Mouse (Mus musculus) limb, embryonic 11.5 days (tissue): Measurements from ENCODE around the gene Ier2. TPM values are rescaled to one million over a fixed set of nuclear protein-coding genes. Genes with fewer than 3 reads are reported as not detected.

Source experiments
- ATAC-seq: fragments of 200-750 bp; cut with Nextera tagmentation; 2 replicates; pipeline ENCODE4 v1.8.0; 2017; ENCODE audit warnings: low read depth; ENCODE audit not compliant: insufficient number of reproducible peaks, low FRiP score, low TSS enrichment
- DNase-seq: peaks from one replicate; pipeline ENCODE4 v3.0.0-alpha.2; 2015; ENCODE audit warnings: low spot score
- H3K27ac ChIP-seq: fragments of 300-500 bp; sonication (generic); replicated peaks from 2 replicates; pipeline ENCODE4 v1.5.1; 2014; ENCODE audit warnings: low read depth, mild to moderate bottlenecking, low read length
- H3K27me3 ChIP-seq: fragments of 300-500 bp; sonication (generic); 2 replicates; pipeline ENCODE4 v1.6.1; 2014; ENCODE audit warnings: mild to moderate bottlenecking, low read length, mixed read lengths; ENCODE audit not compliant: control insufficient read depth, insufficient read depth
- H3K36me3 ChIP-seq: fragments of 300-500 bp; sonication (generic); 2 replicates; pipeline ENCODE4 v1.6.1; 2014; ENCODE audit warnings: mild to moderate bottlenecking, low read length, moderate library complexity, mixed read lengths; ENCODE audit not compliant: control insufficient read depth, insufficient read depth
- H3K4me1 ChIP-seq: fragments of 300-500 bp; sonication (generic); 2 replicates; pipeline ENCODE4 v1.6.1; 2014; ENCODE audit warnings: low read length, mixed read lengths; ENCODE audit not compliant: control insufficient read depth, insufficient read depth
- H3K4me2 ChIP-seq: fragments of 300-500 bp; sonication (generic); 2 replicates; pipeline ENCODE4 v1.6.1; 2014; ENCODE audit warnings: low read depth, mild to moderate bottlenecking, moderate library complexity; ENCODE audit not compliant: severe bottlenecking
- H3K4me3 ChIP-seq: fragments of 300-500 bp; sonication (generic); 2 replicates; pipeline ENCODE4 v1.5.1; 2014; ENCODE audit warnings: low read depth, low read length
- H3K9ac ChIP-seq: fragments of 300-500 bp; sonication (generic); 2 replicates; pipeline ENCODE4 v1.6.1; 2014; ENCODE audit warnings: mild to moderate bottlenecking, low read length
- H3K9me3 ChIP-seq: fragments of 300-500 bp; sonication (generic); 2 replicates; pipeline ENCODE4 v1.6.1; 2016; ENCODE audit warnings: low read length; ENCODE audit not compliant: control insufficient read depth
- WGBS: fragments of 180-500 bp; shearing (Covaris S2); extraction: QIAGEN DNeasy Blood & Tissue Kit; methylation state at CpG from one replicate; pipeline ENCODE4 v1.1.7; 2014; 5-methylcytosine and 5-hydroxymethylcytosine counted together
- polyA plus RNA-seq: library from polyadenylated mRNA; unstranded; fragments of >200 nt; fragmentation: Nextera tagmentation; extraction: Ambion mirVana; gene quantifications from 2 replicates; pipeline ENCODE4 v1.2.1, GENCODE M21; 2014

Gene Ier2
- polyA plus RNA-seq, 1 experiment from 2014 or later: 149 TPM

DNA sequence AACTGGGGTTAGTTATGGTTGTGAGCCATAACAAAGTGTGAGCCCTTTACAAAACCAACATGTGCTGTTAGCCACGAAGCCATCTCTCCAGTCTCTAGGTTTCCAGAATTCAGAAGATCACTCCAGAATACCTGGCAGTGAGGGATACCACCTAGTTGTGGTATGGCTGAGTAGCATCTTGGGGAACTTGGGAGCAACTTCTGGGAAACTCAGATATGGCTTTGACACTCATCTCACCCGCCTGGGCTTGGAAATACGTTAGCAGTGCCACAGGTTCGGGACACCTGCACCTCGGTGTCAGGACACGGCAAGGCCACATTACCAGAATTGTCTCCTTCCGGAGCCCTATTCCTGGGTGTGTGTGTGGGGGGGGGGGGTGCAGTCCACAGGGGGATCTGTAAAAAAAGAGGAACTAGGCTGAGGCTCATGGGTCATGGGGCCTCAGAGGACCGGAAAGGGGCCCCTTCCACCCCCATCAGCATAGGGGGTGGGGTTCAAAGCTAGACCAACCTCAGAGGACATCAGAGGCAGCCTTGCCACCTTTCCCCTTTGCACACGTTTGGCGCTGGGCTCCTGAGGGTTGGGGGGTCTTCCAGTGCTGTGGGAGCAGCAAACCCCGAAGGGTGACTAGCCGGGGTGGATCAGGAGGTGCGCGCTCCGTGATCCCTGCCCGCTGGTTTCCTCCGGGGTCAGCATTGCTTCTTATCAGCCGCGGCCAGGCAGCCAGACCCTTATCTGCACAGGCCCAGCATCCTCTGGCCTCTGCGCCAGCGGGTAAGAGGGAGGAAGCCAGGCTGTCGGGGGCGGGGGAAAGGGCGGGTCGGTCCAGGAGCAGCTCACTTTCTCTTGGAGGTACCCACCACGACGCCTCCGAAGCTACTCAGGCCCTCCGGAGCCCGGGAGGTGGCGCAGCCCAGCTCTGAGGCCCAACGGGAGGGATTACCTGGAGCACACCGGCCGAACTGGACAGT lies 38.6 kb upstream of the Ier2 start, which contains the start of gene Lyl1:
Gene Lyl1, plus strand, starts transcription at position 517 of the 971 bp plus-strand sequence.
- Histone ChIP-seq H3K4me2 (peak within 1 kb of the TSS; percentile 28), H3K27ac (peak within 1 kb of the TSS; percentile 14; the same call in 1 of the 2 replicates), H3K9ac (peak within 1 kb of the TSS; percentile 22; the same call in 1 of the 2 replicates), H3K36me3 (peaks cover 17% of the 10 kb centered on the region), H3K4me1 (peaks cover 24% of the 10 kb centered on the region), H3K4me3 (no peak within 1 kb of the TSS; the same call in 1 of the 2 replicates), H3K9me3 (no peaks in the 10 kb centered on the region), H3K27me3 (peaks cover 47% of the 10 kb centered on the region)
- 10% methylated on average over 34 of the region's 34 CpGs for WGBS
- ATAC-seq (no peak), DNase-seq (peak; percentile 58)

DNA sequence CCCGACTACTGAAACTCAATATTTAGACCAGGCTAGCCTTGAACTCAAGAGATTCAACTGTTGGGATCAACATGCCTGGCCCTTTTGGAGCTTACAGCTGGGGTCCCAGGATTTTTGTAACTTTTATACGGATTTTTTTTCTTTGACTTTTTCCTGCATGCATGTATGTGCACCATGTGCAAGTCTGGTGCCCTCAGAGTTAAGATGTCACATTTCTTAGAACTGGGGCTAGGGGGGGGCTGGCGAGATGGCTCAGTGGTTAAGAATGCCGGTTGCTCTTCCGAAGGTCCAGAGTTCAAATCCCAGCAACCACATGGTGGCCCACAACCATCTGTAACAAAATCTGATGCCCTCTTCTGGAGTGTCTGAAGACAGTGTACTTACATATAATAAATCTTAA lies 37.9 kb upstream of the Ier2 start:
- 0 out of 2 replicates have a peak overlapping the region, but pooled peaks have one; percentile 14 for H3K27ac ChIP-seq
- no peaks in the 10 kb centered on the region for H3K9me3 ChIP-seq
- H3K27me3 ChIP-seq: peaks cover 45% of the 10 kb centered on the region
- no peak for DNase-seq
- ATAC-seq: no peak
- H3K4me1 ChIP-seq: peaks cover 22% of the 10 kb centered on the region
- H3K9ac ChIP-seq: no peak overlapping the region
- H3K4me2 ChIP-seq: no peak overlapping the region
- H3K36me3 ChIP-seq: peaks cover 17% of the 10 kb centered on the region
- 85% methylated on average over 5 of the region's 5 CpGs for WGBS
- H3K4me3 ChIP-seq: no peak overlapping the region

DNA sequence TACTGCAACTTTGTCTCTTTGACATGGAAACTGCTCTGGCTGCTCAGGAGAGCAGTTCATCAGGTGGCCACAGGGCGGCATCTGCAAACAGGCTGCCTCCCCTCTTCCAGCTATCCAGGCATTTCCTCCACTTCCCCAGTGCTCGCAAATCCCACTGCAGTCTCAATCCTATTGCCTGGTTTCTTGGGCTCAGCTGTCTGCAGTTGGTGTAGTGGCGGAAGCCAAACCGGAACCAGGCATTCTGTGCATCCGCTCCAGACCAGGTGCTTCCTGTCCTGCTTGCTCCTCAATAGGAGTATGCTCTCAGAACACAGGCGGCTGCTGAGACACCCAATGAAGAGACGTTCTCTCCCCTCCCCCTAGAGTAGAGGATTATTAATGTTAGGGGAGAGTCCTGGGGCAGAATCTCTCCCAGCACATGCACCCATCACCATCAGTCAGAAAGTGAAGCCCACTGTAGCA lies 37.2 kb upstream of the Ier2 start:
- ATAC-seq: no peak
- H3K9ac ChIP-seq: no peak overlapping the region
- DNase-seq: peak; percentile 75
- 64% methylated on average over 7 of the region's 7 CpGs for WGBS
- no peak overlapping the region for H3K4me3 ChIP-seq
- H3K9me3 ChIP-seq: no peaks in the 10 kb centered on the region
- no peak overlapping the region for H3K4me2 ChIP-seq
- 0 out of 2 replicates have a peak overlapping the region, but pooled peaks have one; percentile 14 for H3K27ac ChIP-seq
- H3K27me3 ChIP-seq: peaks cover 39% of the 10 kb centered on the region
- peaks cover 20% of the 10 kb centered on the region for H3K36me3 ChIP-seq
- H3K4me1 ChIP-seq: peaks cover 16% of the 10 kb centered on the region

DNA sequence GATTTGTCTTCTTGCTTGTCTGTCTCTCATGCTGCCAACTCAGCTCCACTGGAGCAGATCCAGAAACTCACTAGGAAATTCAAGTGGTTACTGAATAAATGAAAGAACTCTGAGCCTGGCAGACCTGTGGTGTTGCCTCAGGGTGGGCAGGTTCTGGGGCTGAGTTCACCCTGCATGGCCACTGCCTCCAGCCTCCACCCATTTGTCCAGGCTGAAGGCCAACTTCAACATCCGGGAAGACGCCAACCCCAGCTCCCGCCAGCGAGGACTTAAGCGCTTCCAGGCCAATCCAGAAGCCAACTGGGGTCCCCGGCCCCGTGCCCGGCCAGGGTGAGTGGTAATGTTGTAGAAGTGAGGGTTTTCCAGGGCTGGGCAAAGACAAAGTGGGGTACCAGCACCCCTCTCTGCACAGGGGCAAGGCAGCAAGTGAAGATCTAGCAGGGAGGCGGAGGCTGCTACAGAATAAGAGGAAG lies 36.3 kb upstream of the Ier2 start:
- Histone ChIP-seq H3K27ac (no peak overlapping the region), H3K27me3 (peaks cover 29% of the 10 kb centered on the region), H3K4me3 (no peak overlapping the region), H3K4me1 (peaks cover 12% of the 10 kb centered on the region), H3K9me3 (no peaks in the 10 kb centered on the region), H3K36me3 (peaks cover 22% of the 10 kb centered on the region), H3K4me2 (peak overlapping the region; percentile 4; the same call in 1 of the 2 replicates), H3K9ac (no peak overlapping the region)
- DNase-seq: no peak
- ATAC-seq: no peak
- WGBS: 92% methylated on average over 9 of the region's 9 CpGs

DNA sequence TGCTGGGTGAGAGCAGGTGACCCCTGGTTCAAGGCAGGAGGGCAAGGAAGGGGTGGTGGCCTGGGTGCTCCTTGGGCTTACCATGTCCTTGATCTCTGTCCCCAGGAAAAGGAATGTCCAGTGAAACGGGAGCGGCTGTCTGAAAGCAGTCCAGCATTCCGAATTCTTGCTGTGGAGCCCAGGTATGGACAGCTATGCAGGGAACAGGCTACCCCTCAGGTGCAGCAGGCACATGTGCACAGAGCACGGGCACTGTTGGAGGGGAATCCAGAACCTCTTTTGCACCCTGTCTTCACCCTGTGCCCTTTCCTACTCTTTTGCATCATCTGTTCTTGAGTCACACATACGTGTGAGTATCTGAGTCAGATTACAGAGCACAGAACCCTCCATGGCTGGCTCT lies 35.6 kb upstream of the Ier2 start:
- Histone ChIP-seq H3K9me3 (no peaks in the 10 kb centered on the region), H3K27ac (no peak overlapping the region), H3K27me3 (peaks cover 23% of the 10 kb centered on the region), H3K4me1 (peaks cover 7% of the 10 kb centered on the region), H3K4me2 (no peak overlapping the region), H3K36me3 (peaks cover 22% of the 10 kb centered on the region), H3K4me3 (no peak overlapping the region), H3K9ac (no peak overlapping the region)
- 88% methylated on average over 5 of the region's 5 CpGs for WGBS
- DNase-seq (no peak), ATAC-seq (no peak)

DNA sequence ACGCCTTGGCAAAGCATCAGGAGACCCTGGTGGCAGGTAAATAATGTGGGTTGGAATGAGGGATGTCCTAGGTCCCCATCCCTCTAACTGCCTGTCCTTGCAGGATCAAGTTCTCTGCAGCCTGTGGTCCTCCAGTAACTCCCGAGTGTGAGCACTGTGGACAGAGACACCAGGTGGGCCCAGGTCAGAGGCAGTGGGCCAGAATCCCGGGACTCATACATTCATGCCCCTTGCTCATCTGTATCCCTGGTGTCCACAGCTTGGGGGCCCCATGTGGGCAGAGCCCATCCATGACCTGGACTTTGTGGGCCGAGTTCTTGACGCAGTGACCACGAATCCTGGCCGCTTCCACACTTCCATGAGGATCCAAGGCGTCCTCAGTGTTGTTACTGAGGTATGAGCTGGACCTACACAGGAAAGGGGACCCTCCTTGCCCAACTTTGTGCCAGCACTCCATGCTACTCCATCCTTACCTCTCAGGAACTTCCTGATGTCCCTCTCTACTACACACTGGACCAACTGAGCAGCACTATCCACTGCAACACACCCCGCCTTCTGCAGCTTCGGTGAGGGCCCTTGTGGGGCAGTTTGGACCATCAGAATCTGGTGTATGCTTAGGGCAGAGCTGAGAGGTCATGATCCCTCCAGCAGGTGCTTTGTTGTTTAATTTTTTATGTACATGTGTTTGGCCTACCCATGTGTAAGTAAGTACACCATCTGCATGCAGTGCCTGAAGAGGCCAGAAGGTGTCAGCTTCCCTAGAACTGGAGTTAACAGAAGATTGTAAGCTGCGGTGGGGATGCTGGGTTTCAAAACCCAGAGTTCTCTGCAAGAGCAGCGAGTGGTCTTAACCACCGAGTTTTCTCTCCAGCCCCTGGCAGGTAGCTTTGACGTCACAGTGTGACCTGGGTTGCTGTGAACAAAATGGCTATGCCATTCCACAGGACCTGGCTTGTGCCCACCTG lies 34.8 kb upstream of the Ier2 start:
- H3K36me3 ChIP-seq: peaks cover 22% of the 10 kb centered on the region
- 85% methylated on average over 14 of the region's 14 CpGs for WGBS
- H3K9ac ChIP-seq: no peak overlapping the region
- no peak overlapping the region for H3K4me3 ChIP-seq
- peaks cover 7% of the 10 kb centered on the region for H3K4me1 ChIP-seq
- H3K27ac ChIP-seq: no peak overlapping the region
- peak; percentile 58 for DNase-seq
- no peak overlapping the region for H3K4me2 ChIP-seq
- H3K27me3 ChIP-seq: peaks cover 14% of the 10 kb centered on the region
- no peak for ATAC-seq
- no peaks in the 10 kb centered on the region for H3K9me3 ChIP-seq

DNA sequence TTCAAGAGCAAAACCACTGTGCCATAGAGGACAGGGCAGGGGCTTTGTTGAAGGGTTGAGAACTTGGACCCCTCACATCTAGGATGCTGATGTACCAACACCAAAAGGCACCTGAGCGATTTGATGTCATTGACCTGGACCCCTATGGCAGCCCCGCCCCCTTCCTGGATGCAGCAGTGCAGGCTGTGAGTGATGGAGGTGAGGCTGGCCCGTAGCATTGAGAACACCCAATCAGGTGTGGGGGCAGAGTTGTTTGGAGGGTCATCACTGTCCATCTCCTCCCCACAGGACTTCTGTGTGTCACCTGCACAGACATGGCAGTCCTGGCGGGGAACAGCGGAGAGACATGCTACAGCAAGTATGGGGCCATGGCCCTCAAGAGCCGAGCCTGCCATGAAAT lies 32.5 kb upstream of the Ier2 start:
- no peaks in the 10 kb centered on the region for H3K9me3 ChIP-seq
- no peak overlapping the region for H3K4me2 ChIP-seq
- 0 out of 2 replicates have a peak, but pooled peaks cover 3% of the 10 kb centered on the region for H3K4me1 ChIP-seq
- H3K9ac ChIP-seq: no peak overlapping the region
- ATAC-seq (no peak), DNase-seq (no peak)
- no peak overlapping the region for H3K4me3 ChIP-seq
- WGBS: 92% methylated on average over 6 of the region's 6 CpGs
- no peaks in the 10 kb centered on the region for H3K27me3 ChIP-seq
- H3K27ac ChIP-seq: no peak overlapping the region
- H3K36me3 ChIP-seq: peaks cover 25% of the 10 kb centered on the region

DNA sequence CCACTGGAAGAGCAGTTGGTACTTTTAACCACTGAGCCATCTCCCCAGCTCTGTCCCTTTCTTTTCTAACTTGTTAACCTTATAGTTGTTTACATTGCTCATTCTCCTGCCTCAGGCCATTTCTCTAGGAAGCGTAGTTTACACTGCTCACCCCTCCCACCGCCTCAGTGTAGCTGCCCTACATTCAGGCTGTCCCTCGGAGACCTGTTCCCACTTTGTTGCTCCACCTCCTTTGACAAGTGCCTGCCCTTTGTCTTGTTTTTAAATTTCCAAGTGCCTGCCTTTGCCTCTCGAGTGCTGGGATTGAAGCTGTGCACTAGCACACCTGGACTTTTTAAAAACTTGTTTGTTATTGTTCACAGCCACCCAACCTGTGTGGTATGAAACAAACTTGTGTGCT lies 30.7 kb upstream of the Ier2 start:
- no peak overlapping the region for H3K4me3 ChIP-seq
- H3K4me2 ChIP-seq: no peak overlapping the region
- no peaks in the 10 kb centered on the region for H3K9me3 ChIP-seq
- peaks cover 8% of the 10 kb centered on the region; the same call in 1 of the 2 replicates for H3K4me1 ChIP-seq
- ATAC-seq (no peak), DNase-seq (no peak)
- no peak overlapping the region for H3K9ac ChIP-seq
- no peak overlapping the region for H3K27ac ChIP-seq
- H3K36me3 ChIP-seq: peaks cover 20% of the 10 kb centered on the region
- 75% methylated on average over 4 of the region's 4 CpGs for WGBS
- H3K27me3 ChIP-seq: no peaks in the 10 kb centered on the region
